Mouse (Mus musculus) gastrocnemius, postnatal 36 days (tissue): ENCODE measurements around the gene Gm10112. TPM values are rescaled to one million over a fixed set of nuclear protein-coding genes. Genes with fewer than 3 reads are reported as not detected.

ENCODE experiments used
- DNase-seq, 2 experiments: peaks; one replicate each; pipeline ENCODE4 v3.0.0; 2022
- intact Hi-C: fragments of 180-260 bp; cut with DNase I; formaldehyde crosslinking; loops from one replicate; pipeline ENCODE4 v1.15.1; 2025
- long read RNA-seq, 2 experiments: library from polyadenylated mRNA; stranded (forward); transcript quantifications; one replicate each; pipeline ENCODE4 v2.0.0; 2021
- total RNA-seq, 2 experiments: library from RNA; stranded (reverse); gene quantifications; 2 replicates each; pipeline ENCODE4 v1.2.3; 2021

Gm10112 gene
- total RNA-seq: not detected
- long read RNA-seq, experiment 1: 0 reads
- long read RNA-seq, experiment 2: 0 reads

- no peak for DNase-seq
- intact Hi-C loops: no loop called here
These were observed at the start of gene Gm10112 for GRCm38 (mm10) chrX:111168040-111168439. Gene Gm10112, plus strand, starts transcription at chrX:111168340.

- DNase-seq: no peak
- intact Hi-C loops: no loop called here
These were observed 21.4 kb downstream of the Gm10112 start for GRCm38 (mm10) chrX:111189574-111189973.

DNA sequence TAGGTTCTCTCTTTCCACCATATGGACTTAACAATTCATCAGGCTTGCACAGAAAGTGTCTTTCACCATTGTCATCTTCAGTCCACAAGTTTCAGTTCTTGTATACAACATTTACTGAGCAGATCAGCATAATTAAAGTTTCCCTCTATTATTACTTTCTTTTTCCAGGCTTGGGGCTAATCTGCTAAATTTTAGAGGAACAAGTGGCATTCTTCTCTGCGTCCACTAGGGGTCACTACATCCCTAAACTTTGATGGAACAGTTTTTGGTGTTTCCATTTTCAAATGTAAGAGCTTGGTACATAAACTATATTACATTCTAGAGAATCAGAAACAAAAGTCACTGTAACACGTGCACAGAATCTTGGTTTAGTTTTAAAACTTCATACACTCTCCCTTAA lies 28.2 kb downstream of the Gm10112 start:
- no peak for DNase-seq
- intact Hi-C loops: no loop called here

DNA sequence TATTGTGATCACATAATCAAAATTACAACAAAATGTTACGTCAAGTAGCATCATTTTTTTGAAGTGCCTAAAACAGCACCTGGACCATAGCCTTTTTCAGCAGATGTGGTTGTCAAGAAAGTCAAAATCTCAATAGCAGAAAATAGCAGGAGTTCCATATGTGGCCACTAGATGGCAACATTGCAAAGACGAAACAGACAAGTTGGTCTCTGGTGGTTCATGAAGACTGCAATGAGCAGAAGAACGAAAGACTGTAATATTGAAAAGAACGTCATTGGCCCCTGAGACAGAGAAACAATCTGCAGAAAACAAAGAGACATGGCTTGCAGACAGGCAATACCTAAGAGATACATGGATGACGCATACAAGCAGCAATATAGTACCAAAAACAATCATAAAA lies 42.1 kb downstream of the Gm10112 start:
- DNase-seq: no peak
- intact Hi-C loops: no loop called here

Other genes starting within 250 kb of the Gm10112 start
- not detected for gene Cylc1, start 57.9 kb upstream of the Gm10112 start, total RNA-seq